Mouse (Mus musculus) cerebellum, adult 2 months (tissue): ENCODE measurements around the gene Fus.

Experiments used
- CTCF ChIP-seq: fragments of 200-500 bp; IDR thresholded peaks from 2 replicates; pipeline ENCODE4 v1.5.1; 2011; ENCODE audit warnings: low read depth, mild to moderate bottlenecking, control low read depth, low read length, moderate library complexity, borderline replicate concordance; ENCODE audit not compliant: insufficient read depth
- POLR2A ChIP-seq: fragments of 200-500 bp; IDR thresholded peaks from 2 replicates; pipeline ENCODE4 v1.6.1; 2011; ENCODE audit warnings: low read length, control low read depth, borderline replicate concordance; ENCODE audit not compliant: insufficient read depth

- TF ChIP-seq POLR2A (no peak), CTCF (no peak)
Observed at GRCm38 (mm10) chr7:127929923-127930322, 37.3 kb upstream of the Fus start, which contains the start of gene Prss8.
